Mouse (Mus musculus): ENCODE results near the gene Wfdc16.

DNA sequence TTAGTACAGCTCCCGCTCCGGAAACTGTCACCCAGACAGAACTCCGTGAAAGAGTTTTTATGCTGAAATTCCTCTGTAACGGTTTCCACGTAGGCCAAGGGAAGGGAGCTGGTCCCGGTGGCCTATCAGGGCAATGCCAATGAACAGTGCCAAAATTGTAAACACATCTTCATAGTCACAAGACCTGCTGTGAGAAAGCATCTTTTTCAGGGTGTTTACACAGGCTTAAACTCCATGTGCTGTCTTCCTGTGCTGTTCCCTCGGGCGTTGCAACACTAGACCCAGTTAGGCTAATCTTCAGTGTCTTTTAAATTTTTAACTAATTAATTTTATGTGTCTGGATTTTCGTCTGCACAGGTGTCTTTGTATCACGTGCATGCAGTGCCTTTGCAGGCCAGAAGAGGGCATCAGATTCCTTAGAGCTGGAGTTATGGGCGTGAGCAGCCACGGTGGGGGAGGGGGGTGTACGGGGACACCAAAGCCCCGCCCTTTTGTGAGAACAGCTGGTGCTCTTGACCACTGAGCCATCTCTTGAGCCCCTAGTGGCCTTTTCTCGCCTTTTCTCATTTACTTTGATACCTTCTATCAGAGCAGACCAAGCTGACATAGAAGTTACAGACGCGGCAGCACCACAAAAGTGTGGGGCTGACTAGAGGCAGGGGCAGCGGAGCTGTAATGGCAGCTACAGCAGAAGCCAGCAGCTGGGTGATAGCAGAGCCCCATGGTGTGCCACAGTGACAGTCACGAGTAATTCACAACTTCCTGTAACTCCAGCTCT, 40.4 kb upstream of the Wfdc16 start:
- TF ChIP-seq CTCF (IDR thresholded peaks at IDR 0.05; ENCODE audit: borderline replicate concordance, extremely low read depth, insufficient read depth, insufficient read length), result peak; percentile 75
- no peak for TF ChIP-seq POLR2A (IDR thresholded peaks at IDR 0.05; ENCODE audit: borderline replicate concordance, extremely low read depth, insufficient read depth, insufficient read length, poor library complexity, severe bottlenecking)
